Mouse (Mus musculus) CD4-positive, CD25-positive, alpha-beta regulatory T cell, adult 4 months (primary cell): ENCODE measurements at regions not wholly inside any gene's neighbourhood (a gene's known extent, or its start where the extent isn't known, plus 50 kb on each side); places are given as distances from the start of the nearest gene placed in this dataset.

Experiments used
- ATAC-seq: one replicate; pipeline ENCODE4 v1.8.0; 2017

- no peak for ATAC-seq
These were observed 279.7 kb upstream of the Sash1 start for GRCm38 (mm10) chr10:9165598-9165997.

GRCm38 (mm10) chr10:9164333-9164732, 278.5 kb upstream of the Sash1 start:
- ATAC-seq = no peak

GRCm38 (mm10) chr10:9161597-9161996, 275.7 kb upstream of the Sash1 start:
- ATAC-seq = no peak

DNA sequence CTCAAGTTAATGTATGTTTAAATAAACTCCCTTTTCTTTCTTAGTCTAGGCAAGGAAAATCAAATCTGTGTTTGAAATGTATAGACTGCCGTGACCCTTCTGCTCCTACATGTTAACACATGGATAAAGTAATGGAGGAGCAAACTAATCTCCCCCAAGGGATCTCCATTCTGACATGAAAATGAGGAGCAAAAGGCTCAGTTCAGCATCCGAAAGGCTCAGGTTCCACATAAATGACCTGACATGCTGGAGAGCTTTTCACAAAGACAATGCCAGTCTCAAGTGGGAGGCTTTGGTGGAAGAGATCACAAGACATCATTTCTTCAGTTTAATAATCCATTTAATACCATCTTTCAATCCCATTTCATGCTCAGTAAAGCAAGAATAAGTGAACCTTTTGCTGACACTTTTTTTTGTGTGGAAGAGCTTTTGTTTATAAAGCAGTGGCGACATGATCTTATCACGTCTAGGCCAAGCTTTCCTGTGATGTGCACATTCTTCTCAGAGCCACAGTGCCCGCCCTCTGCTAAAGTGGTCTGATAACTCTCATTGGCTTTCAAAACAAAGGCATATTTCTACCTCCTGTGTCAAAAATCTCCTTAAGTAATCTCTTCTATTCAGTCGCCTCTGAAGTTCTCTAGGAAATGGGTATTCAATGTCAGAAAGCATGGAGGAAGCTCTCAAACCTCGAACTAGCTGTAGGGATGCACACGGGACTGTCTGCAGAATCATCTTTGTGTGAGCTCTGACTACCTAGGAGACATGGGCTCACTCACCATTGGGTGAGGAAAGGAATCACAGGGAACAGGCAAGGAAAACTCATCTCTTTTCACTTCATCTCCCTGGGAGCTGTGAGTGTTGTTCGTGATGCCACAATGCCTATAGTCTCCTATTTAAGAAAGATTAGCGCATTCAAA, 271.7 kb upstream of the Sash1 start:
- no peak for ATAC-seq

- no peak for ATAC-seq
These were observed 250.2 kb upstream of the Sash1 start for GRCm38 (mm10) chr10:9136099-9136498.

DNA sequence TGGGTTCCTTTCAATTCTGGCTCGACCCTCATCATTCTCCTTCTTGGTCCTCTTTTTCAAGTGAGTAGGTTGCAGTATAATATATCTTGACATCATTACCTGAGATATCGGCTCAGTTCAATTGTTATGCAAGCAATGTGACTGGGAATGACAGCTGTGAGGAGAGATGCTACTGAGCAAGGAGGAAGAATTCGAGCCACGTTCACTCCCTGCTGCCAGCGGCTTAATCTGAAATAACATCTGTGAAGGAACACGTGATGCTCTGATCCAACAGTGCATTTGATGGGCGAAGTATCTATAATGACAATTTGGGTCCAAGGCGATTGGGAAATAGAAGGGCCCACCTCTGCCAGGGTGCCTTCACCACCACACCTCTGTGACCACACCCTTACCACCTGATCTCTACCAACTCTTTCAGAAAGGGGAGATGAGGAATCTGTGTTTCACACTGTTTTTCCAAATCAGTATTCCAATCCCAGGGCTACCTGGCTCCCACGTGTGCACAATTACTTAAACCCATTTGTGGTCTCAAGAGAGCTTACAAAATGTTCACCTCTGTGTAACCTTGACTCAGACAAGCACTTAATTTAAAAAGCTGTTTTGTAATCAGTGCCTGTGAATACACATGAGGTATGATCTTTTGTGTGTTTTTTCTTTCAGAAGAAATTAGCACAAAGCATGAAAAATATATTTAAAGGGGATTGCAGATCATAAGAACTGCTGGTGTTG, 248.6 kb upstream of the Sash1 start:
- no peak for ATAC-seq

- no peak for ATAC-seq
These were observed 244.2 kb upstream of the Sash1 start for GRCm38 (mm10) chr10:9130061-9130460.

DNA sequence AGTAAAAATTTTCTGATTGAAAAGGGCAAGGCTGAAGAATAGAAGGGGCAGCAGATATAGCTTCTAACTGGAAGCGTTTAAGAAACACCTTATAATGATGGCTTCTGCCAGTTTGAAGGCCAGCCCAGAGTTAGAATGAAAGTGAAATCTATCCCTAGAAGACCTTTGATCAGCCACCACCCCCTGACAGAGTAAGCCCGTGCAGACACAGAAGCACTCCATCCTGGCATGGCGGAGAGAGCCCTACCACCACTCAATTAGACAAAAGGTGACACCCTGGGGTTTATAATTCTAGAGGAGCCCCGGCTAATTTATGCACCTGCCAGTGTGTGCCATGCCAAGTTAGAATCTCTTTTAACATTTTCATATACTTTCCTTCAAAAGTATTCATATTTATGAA, 233.4 kb upstream of the Sash1 start:
- no peak for ATAC-seq

DNA sequence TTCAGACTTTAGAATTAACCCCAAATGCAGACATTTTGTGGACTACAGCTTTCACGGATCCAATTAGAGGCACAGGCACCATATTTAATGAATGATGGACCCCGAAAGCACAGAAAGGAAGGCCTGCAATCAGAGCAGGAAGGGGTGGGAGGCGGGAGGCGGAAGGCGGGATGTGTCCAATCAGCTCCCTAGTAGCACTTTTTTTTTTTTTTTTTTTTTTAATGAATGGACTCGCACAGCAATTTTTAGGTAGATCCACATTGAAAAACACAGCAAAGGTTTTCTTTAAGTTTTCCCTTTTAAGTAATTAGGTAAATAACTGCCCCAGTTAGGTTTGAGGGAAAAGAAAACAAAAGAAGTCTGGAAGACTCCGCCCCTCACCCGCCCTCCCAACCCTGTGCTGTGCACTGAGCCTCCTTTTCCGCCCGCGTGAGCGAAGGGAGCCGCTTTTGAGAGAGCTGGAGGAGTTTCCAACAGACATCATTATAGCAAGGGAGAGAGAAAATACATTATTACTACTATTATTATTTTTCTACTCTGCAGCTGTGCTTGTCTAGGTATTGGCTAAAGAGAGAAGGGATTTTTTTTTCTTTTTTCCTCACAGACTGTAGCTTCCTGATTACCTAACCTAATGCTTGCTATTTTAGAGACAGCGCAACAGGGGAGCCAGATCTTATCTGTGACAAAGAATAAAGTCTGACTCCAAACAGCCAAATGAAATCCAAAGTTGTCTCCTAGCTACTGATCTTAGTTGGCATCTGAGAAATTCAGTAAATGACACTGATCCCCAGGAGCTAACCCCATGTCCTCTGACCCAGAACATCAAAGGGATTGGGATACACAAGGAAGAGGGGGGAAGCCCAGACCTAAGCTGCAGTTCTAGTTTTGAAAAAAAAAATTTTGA, 232.0 kb upstream of the Sash1 start:
- ATAC-seq = no peak

GRCm38 (mm10) chr10:9117134-9117533, 231.3 kb upstream of the Sash1 start:
- no peak for ATAC-seq

DNA sequence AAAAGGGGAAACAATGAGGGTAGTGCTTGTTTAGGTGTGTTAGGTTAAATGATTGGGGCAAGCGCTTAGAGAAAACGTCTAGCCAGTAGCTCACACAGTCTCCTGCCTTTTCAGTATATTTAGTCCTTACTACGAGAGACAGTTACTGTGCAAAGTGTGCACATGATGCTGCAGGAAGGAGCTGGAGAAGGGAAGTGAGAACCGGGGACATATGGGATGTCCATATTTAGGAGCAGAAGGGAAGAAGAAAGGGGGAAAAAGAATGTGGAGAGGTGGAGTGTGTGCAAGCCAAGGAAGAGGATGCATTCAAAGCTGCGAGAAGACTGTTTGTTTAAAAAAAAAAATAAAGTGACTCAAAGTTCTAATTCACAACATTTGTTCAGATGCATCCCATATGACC, 227.8 kb upstream of the Sash1 start:
- no peak for ATAC-seq

DNA sequence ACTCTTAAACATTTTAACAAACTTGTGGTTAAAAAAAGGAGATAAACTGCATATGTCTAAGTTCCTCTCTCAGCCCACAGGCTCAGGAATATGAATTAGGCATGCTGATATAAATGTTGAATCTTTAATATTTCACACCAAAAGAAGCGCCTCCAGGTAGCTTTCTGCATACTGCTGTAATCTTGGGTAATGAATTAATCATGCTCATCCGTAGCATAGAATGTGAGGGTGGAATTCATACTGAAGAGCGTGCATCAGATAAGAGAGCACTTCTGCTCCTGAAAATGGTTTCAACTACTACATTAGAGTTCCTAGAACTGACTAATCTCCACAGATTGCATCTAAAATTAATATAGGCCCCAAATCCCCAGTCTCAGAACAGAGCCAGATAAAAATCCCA, 225.2 kb upstream of the Sash1 start:
- ATAC-seq = no peak

- ATAC-seq = no peak
These were observed 210.3 kb upstream of the Sash1 start for GRCm38 (mm10) chr10:9096207-9096606.

DNA sequence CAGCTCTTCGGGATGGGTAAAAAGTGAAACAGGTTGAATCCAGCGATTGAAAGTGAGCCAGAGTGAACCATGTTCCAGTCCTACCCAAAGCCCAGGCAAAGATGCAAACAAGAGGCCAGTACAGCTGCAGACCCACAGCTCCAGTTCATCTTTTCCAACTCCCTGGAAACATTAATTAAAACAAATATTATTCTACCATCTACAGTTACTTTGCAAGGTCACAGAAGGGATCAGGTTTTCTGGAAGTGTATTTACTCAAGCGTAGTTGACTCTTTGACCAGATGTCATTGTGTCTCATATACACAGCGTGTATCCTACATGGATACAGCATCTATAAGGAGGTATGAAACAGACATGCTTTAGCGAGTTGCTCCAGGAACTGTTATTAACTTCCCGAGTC, 209.3 kb upstream of the Sash1 start:
- no peak for ATAC-seq

- no peak for ATAC-seq
These were observed 206.5 kb upstream of the Sash1 start for GRCm38 (mm10) chr10:9092237-9092885.

DNA sequence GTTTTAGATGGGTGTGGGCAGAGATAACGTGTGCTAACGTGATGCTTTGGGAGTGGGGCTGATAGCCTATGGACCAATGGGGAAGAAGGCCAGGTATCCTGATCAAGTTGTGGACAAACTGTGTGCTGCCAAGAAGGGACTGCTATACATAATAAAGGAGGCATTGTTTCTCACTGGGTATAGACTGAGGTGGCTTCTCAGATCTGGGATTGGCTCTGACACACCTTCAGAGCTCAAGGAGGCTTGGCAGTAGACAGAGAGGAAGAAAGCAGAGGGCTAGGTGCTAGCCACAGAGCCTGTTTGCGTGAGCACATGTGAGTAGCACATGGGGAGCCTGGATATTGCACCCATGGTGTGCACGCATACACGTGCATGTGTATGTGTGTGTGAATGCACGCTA, 205.1 kb upstream of the Sash1 start:
- no peak for ATAC-seq

DNA sequence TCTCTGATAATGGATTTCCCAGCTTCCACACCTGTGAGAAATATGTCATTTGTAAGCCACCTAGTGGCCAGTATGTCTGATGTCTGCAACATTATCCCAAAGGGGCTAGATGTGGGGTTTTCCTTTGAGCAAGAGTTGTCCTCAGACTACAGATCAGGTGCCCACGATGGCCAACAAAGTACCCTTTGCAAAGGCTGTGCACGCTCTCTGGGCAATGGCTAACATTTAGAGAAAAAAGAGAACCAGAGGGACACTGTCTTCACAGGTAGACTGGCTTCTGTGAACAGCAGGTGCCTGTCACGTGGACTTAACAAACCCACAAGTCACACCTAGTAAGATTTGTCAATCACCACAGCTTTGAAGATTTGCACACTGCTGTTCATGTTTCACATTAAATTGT, 202.0 kb upstream of the Sash1 start:
- ATAC-seq = no peak

GRCm38 (mm10) chr10:9087171-9087570, 201.3 kb upstream of the Sash1 start:
- ATAC-seq = no peak

DNA sequence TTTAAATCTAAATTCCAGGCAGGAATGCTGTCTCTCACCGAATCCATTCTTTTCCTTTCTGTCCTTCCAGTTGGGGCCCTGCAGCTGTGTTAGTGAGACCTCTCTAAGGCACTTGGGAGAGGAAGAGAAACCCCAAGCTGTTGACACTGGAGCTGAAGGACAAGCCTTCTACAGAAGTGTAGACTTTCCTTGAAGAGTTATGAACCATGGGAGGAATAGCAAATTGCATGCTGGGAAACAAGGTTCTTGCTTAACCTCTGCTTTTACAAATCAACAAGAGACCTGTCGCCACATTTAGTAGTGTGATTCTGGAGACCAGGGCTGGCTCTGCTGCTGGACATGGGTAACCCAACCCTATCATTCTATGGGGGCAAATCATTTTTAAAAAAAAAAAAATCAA, 200.8 kb upstream of the Sash1 start:
- no peak for ATAC-seq

- ATAC-seq = no peak
These were observed 199.6 kb upstream of the Sash1 start for GRCm38 (mm10) chr10:9085441-9085840.

- no peak for ATAC-seq
These were observed 189.0 kb upstream of the Sash1 start for GRCm38 (mm10) chr10:9074916-9075315.

DNA sequence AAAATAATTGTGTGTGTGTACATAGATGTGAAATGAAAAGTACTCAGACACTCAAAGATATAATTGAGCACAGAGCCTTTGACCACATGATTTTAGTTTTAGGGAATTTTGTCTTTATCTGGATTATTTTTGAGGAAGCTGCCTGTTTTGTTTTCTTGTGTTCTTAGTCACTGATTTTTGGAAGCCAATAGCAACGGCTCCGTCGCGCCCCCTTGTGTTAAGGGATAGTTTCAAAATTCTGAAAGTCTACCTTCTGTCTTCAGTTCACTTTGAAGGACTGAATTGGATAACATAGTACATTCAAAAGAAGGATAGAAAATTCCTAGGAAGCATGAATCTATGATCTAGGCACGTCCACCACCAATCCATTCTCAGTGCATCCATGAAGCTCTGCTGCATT, 185.8 kb upstream of the Sash1 start:
- ATAC-seq = no peak
